Mouse (Mus musculus) midbrain, embryonic 12.5 days (tissue): Measurements from ENCODE around the gene Tmem39b. TPM values are rescaled to one million over a fixed set of nuclear protein-coding genes. Genes with fewer than 3 reads are reported as not detected.
A peak's percentile ranks its signal among the peaks of the same experiment; 100 is the strongest.

ENCODE experiments used
- ATAC-seq: fragments of 200-750 bp; cut with Nextera tagmentation; 2 replicates; pipeline ENCODE4 v1.8.0; 2017; ENCODE audit warnings: low read depth, moderate TSS enrichment, moderate library complexity; ENCODE audit not compliant: low FRiP score
- H3K27ac ChIP-seq: fragments of 300-500 bp; sonication (generic); replicated peaks from 2 replicates; pipeline ENCODE4 v1.5.1; 2016; ENCODE audit warnings: mild to moderate bottlenecking
- H3K27me3 ChIP-seq: fragments of 300-500 bp; sonication (generic); 2 replicates; pipeline ENCODE4 v1.6.1; 2016; ENCODE audit warnings: mild to moderate bottlenecking
- H3K36me3 ChIP-seq: fragments of 300-500 bp; sonication (generic); 2 replicates; pipeline ENCODE4 v1.6.1; 2016
- H3K4me1 ChIP-seq: fragments of 300-500 bp; sonication (generic); 2 replicates; pipeline ENCODE4 v1.6.1; 2016
- H3K4me2 ChIP-seq: fragments of 300-500 bp; sonication (generic); replicated peaks from 2 replicates; pipeline ENCODE4 v1.6.1; 2016; ENCODE audit warnings: mild to moderate bottlenecking, moderate library complexity
- H3K4me3 ChIP-seq: fragments of 300-500 bp; sonication (generic); 2 replicates; pipeline ENCODE4 v1.5.1; 2016; ENCODE audit warnings: mild to moderate bottlenecking
- H3K9ac ChIP-seq: fragments of 300-500 bp; sonication (generic); replicated peaks from 2 replicates; pipeline ENCODE4 v1.6.1; 2016; ENCODE audit warnings: mild to moderate bottlenecking, moderate library complexity
- H3K9me3 ChIP-seq: fragments of 300-500 bp; sonication (generic); 2 replicates; pipeline ENCODE4 v1.6.1; 2016; ENCODE audit warnings: mild to moderate bottlenecking
- WGBS: fragments of 180-500 bp; shearing (Covaris S2); methylation state at CpG from one replicate; pipeline ENCODE4 v1.1.7; 2016; 5-methylcytosine and 5-hydroxymethylcytosine counted together
- polyA plus RNA-seq: library from polyadenylated mRNA; unstranded; fragments of >200 nt; fragmentation: Nextera tagmentation; extraction: Ambion mirVana; gene quantifications from 2 replicates; pipeline ENCODE4 v1.2.1, GENCODE M21; 2016

Gene Tmem39b
- polyA plus RNA-seq, 1 experiment from 2014 or later, result 21.9 TPM

DNA sequence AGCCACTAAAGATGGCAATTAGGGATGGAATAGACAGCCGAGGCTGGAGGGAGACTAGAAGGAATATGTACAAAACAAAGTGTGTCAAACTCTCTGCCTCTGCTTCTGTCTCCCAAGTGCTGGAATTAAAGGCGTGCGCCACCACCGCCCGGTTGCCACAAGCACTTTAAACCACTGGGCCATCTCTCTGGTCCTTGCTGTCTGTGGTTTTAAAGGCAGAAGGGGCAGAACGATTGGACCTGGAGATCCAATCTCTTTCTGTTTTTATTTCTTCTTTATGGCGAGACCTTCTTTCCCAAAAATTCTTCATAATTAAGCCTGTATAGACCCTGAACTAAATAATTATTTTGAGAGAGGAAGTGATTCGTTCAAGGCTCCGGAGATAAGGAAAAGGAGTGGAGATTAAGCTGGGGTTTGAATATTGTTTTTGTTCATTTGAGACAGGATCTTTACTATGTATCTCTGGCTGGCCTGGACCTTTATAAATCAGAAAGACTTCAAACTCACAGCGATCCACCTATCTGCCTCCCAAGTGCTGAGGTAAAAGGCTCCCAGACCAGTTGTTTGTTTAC is 23.7 kb downstream of the Tmem39b start:
- no peak for ATAC-seq
- peak overlapping the region; percentile 93 for H3K27ac ChIP-seq
- peaks cover 17% of the 10 kb centered on the region for H3K4me1 ChIP-seq
- 11% methylated on average over 10 of the region's 10 CpGs for WGBS
- peak overlapping the region; percentile 75 for H3K4me3 ChIP-seq
- H3K9me3 ChIP-seq, result no peaks in the 10 kb centered on the region
- H3K36me3 ChIP-seq, result peaks cover 31% of the 10 kb centered on the region
- no peaks in the 10 kb centered on the region for H3K27me3 ChIP-seq
- peak overlapping the region; percentile 88 for H3K9ac ChIP-seq
- peak overlapping the region; percentile 97 for H3K4me2 ChIP-seq

GRCm38 (mm10) chr4:129672083-129672877 is 24.4 kb downstream of the Tmem39b start, which contains the start of gene Kpna6:
Gene Kpna6 (minus strand): TSS chr4:129672767.
- H3K27ac ChIP-seq, result peak within 1 kb of the TSS; percentile 93
- peaks cover 17% of the 10 kb centered on the region for H3K4me1 ChIP-seq
- peak; percentile 91 for ATAC-seq
- H3K36me3 ChIP-seq, result peaks cover 25% of the 10 kb centered on the region
- peak within 1 kb of the TSS; percentile 75 for H3K4me3 ChIP-seq
- H3K27me3 ChIP-seq, result no peaks in the 10 kb centered on the region
- H3K9ac ChIP-seq, result peak within 1 kb of the TSS; percentile 88
- under 1% methylated on average over 65 of the region's 65 CpGs for WGBS
- peak within 1 kb of the TSS; percentile 97 for H3K4me2 ChIP-seq
- no peaks in the 10 kb centered on the region for H3K9me3 ChIP-seq

DNA sequence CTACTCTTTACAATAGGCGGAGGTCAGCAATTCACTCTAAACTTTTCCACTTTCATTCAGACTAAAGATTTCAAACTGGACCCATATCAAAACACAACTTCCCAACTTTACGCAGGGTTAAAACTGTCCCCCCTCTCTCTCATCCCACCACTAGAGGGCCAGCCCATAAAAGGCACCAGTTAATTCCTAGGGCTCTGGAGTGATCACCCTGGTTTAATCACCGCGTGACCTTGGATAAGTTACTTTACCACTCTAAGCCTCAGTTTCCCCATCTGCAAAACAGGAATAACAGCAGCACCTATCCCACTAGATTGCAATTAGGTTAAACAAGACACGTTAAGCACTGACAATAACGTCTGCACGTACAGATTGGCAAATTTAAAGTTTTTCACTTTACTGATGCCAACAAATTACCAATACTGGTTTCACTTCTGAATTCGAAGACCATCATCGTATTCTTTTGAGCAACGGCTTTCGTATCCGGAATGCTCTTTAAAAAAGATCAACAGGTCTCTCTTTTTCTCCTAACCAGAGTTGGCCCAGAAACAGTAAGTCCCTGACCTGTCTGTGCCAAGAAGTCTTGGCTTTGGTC is 25.1 kb downstream of the Tmem39b start:
- peak overlapping the region; percentile 88 for H3K9ac ChIP-seq
- ATAC-seq, result no peak
- no peaks in the 10 kb centered on the region for H3K9me3 ChIP-seq
- peak overlapping the region; percentile 93 for H3K27ac ChIP-seq
- H3K4me1 ChIP-seq, result peaks cover 17% of the 10 kb centered on the region
- no peaks in the 10 kb centered on the region for H3K27me3 ChIP-seq
- peaks cover 18% of the 10 kb centered on the region for H3K36me3 ChIP-seq
- peak overlapping the region; percentile 75 for H3K4me3 ChIP-seq
- 7% methylated on average over 12 of the region's 12 CpGs for WGBS
- H3K4me2 ChIP-seq, result peak overlapping the region; percentile 97

DNA sequence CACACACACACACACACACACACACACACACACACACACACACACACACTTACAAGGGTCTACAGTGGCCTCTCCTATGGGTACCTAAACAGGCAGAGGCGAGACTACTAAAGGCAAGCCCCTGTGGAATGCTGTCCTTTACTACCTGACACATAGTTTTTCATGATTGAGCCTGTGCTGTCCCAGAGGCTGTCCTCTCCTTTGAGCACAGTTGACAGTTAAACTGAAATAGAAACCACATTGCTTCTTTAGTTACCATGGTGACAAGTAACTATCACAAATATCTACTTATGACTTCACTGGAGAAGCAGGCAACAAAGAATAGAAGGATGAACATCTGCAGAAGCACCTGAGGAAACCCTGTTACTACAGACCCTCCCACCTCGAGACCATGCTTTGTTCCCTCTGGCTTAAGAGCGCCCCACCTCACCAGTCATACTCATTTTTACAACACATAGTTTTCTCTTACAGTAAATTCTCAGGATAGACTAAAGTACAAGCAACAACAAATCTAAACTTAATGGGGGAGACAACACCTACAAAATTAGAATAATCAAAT is 34.3 kb downstream of the Tmem39b start:
- peaks cover 40% of the 10 kb centered on the region for H3K36me3 ChIP-seq
- ATAC-seq, result no peak
- no peak overlapping the region for H3K4me3 ChIP-seq
- H3K4me2 ChIP-seq, result no peak overlapping the region
- H3K9ac ChIP-seq, result no peak overlapping the region
- no peak overlapping the region for H3K27ac ChIP-seq
- H3K9me3 ChIP-seq, result no peaks in the 10 kb centered on the region
- no peaks in the 10 kb centered on the region for H3K27me3 ChIP-seq
- H3K4me1 ChIP-seq, result no peaks in the 10 kb centered on the region
- 86% methylated on average over 3 of the region's 3 CpGs for WGBS

DNA sequence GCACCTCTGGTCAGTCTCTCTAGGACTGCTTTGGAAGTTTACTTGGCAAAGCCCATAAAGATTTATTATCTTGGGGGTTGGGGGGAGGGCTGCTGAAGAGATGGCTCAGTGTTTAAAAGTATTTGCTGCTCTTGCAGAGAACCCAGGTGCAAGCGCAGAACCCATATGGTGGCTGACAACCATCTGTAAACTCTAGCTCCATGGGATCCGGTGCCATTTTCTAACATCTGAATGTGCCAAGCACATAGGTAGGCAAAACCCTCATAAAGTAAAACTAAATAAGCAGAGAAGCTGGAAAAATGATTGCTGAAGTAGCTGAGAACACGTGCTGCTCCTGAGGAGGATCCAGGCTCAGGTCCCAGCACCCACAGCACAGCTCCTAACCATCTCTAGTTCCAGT is 35.1 kb downstream of the Tmem39b start:
- H3K27me3 ChIP-seq, result no peaks in the 10 kb centered on the region
- H3K4me3 ChIP-seq, result no peak overlapping the region
- no peaks in the 10 kb centered on the region for H3K9me3 ChIP-seq
- H3K9ac ChIP-seq, result no peak overlapping the region
- no peak overlapping the region for H3K27ac ChIP-seq
- H3K36me3 ChIP-seq, result peaks cover 47% of the 10 kb centered on the region
- no peak for ATAC-seq
- WGBS, result 92% methylated on average over 3 of the region's 3 CpGs
- H3K4me2 ChIP-seq, result no peak overlapping the region
- H3K4me1 ChIP-seq, result no peaks in the 10 kb centered on the region

GRCm38 (mm10) chr4:129654770-129655169 is 41.9 kb downstream of the Tmem39b start:
- H3K4me2 ChIP-seq, result no peak overlapping the region
- no peaks in the 10 kb centered on the region for H3K9me3 ChIP-seq
- peaks cover 90% of the 10 kb centered on the region for H3K36me3 ChIP-seq
- ATAC-seq, result no peak
- no peaks in the 10 kb centered on the region for H3K27me3 ChIP-seq
- H3K27ac ChIP-seq, result no peak overlapping the region
- no peaks in the 10 kb centered on the region for H3K4me1 ChIP-seq
- no peak overlapping the region for H3K4me3 ChIP-seq
- no peak overlapping the region for H3K9ac ChIP-seq
- WGBS, result 93% methylated on average over 14 of the region's 14 CpGs

DNA sequence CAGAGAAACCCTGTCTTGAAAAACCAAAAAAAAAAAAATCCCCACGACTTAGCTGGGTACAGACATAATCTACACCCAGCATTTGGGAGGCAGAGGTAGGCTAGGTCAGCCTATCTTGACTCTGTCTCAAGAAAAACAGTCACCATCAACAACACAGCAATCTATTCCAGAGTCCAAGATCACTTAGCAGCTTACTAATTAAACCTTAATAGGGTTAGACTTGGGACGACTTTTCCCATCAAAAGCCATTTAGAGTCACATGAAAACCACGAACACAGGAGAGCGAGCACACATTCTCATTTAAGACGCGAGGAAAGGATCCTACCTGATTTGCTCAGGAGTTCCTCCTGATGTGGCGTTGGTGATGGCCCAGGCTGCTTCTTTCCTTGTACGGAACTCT is 46.3 kb downstream of the Tmem39b start:
- Histone ChIP-seq H3K9ac (no peak overlapping the region), H3K9me3 (no peaks in the 10 kb centered on the region), H3K36me3 (peaks cover 93% of the 10 kb centered on the region), H3K4me2 (no peak overlapping the region), H3K4me1 (no peaks in the 10 kb centered on the region), H3K27ac (no peak overlapping the region), H3K27me3 (no peaks in the 10 kb centered on the region), H3K4me3 (no peak overlapping the region)
- 93% methylated on average over 8 of the region's 8 CpGs for WGBS
- no peak for ATAC-seq

DNA sequence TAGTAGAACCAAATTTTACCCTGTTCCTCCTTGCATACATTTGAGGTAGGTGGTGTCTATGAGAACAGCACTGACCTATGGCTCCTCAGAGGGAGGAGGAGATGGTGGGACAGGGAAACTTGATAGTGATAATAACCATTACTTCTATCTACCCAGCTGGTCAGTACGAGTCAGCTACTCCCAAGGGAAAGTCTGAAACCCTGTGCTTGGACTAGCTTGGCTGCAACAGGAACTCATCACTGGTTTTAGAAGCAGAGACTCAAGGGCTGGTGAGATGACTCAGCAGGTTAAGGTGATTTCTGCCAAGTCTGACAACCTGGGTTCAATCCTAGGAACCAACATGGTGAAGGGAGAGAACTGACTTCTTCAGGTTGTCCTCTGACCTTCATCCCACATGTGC is 48.0 kb downstream of the Tmem39b start:
- no peak overlapping the region for H3K4me3 ChIP-seq
- H3K36me3 ChIP-seq, result peaks cover 86% of the 10 kb centered on the region
- no peaks in the 10 kb centered on the region for H3K9me3 ChIP-seq
- no peak overlapping the region for H3K27ac ChIP-seq
- H3K4me2 ChIP-seq, result no peak overlapping the region
- no peak overlapping the region for H3K9ac ChIP-seq
- no peaks in the 10 kb centered on the region for H3K4me1 ChIP-seq
- 90% methylated on average over 1 of the region's 1 CpGs for WGBS
- no peak for ATAC-seq
- no peaks in the 10 kb centered on the region for H3K27me3 ChIP-seq

DNA sequence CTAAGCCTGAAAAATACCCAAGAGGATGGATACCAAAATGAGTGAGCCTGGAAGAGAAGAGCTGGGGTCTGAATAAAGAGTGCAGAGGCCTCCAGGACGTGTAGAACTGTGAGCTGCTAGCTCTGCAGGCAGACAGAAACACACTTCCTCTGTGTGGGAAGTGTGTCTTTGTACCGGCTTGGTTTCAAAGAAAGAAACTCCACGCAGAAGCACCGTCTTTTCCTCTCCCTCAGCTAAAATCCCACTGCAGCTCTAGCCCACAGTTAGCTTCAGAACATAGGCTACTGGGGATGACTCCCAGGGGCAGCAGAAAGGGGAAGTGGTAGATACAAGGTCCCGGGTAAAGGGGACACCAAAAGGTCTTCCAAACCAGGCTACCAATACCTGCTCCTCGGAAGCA is 51.4 kb downstream of the Tmem39b start:
- Histone ChIP-seq H3K36me3 (peaks cover 58% of the 10 kb centered on the region), H3K27me3 (no peaks in the 10 kb centered on the region)

GRCm38 (mm10) chr4:129641756-129642155 is 54.9 kb downstream of the Tmem39b start:
- Histone ChIP-seq H3K4me3 (no peak overlapping the region), H3K27me3 (no peaks in the 10 kb centered on the region), H3K4me2 (0 out of 2 replicates have a peak overlapping the region, but pooled peaks have one; percentile 24), H3K27ac (no peak overlapping the region), H3K4me1 (peaks cover 27% of the 10 kb centered on the region), H3K9ac (no peak overlapping the region), H3K36me3 (peaks cover 49% of the 10 kb centered on the region), H3K9me3 (no peaks in the 10 kb centered on the region)
- 66% methylated on average over 5 of the region's 5 CpGs for WGBS
- no peak for ATAC-seq

More for the DNA sequence above, 51.4 kb downstream of the Tmem39b start:
- 93% methylated on average over 6 of the region's 6 CpGs for WGBS
- H3K4me2 ChIP-seq, result no peak overlapping the region
- H3K9ac ChIP-seq, result no peak overlapping the region
- no peaks in the 10 kb centered on the region for H3K9me3 ChIP-seq
- no peak overlapping the region for H3K27ac ChIP-seq
- no peak for ATAC-seq
- H3K4me1 ChIP-seq, result peaks cover 5% of the 10 kb centered on the region; the same call in 1 of the 2 replicates
- H3K4me3 ChIP-seq, result no peak overlapping the region

DNA sequence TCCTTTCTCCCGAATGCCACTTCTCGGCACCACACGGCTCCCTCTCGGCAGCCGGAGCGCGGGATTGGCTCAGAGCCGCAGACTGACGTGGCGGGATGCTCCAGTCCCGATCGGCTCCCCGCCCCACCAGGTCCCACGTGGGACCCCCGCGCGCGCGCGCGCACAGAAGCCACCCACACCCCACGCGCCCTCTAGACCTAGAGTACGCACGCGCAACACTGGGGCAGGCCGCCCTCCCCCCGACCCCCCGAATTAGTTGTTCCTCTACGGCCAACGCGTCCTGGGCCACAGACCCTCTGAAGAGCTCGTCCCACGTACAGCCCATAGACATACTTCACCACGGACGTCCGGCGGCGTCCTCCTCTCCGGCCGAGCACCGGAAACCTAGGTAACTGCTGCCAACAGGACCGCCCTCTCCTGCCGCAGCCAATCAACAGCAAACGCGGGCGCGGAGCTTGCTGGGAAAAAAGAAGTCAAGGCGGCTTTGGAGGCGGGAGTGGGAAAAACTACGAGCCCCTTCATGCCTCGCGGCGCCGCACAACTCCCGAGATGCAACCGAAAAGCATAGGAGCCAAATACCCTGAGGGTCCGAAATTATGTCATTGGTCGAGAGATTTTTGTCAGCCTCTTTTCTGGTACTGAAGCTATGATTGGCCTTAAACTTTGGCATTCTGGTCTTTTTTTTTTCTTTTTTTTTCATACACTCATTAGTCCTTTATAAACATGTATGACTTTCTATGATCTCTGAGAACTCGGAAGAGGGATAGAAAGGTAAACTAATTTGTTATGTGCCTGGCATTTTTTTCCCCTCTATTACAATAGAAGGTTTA is 55.8 kb downstream of the Tmem39b start, which contains the start of gene Txlna:
Gene Txlna, minus strand, starts transcription at position 428 of the 830 bp plus-strand sequence.
- peak within 1 kb of the TSS; percentile 76 for H3K9ac ChIP-seq
- peak within 1 kb of the TSS; percentile 91 for H3K4me2 ChIP-seq
- H3K27ac ChIP-seq, result peak within 1 kb of the TSS; percentile 88
- WGBS, result under 1% methylated on average over 58 of the region's 60 CpGs
- H3K9me3 ChIP-seq, result no peaks in the 10 kb centered on the region
- peaks cover 27% of the 10 kb centered on the region for H3K4me1 ChIP-seq
- H3K36me3 ChIP-seq, result peaks cover 49% of the 10 kb centered on the region
- H3K27me3 ChIP-seq, result no peaks in the 10 kb centered on the region
- H3K4me3 ChIP-seq, result peak within 1 kb of the TSS; percentile 62
- ATAC-seq, result peak; percentile 97
